Mouse (Mus musculus): Measurements from ENCODE around the gene Tmem18. TPM values are rescaled to one million over a fixed set of nuclear protein-coding genes. Genes with fewer than 3 reads are reported as not detected.

Tmem18 gene
- 10 to 100 TPM; 15.0 to 22.0 TPM for polyA plus RNA-seq (2017; shearing (Covaris generic))

- ATAC-seq, result peak; percentile 88
Measured at GRCm38 (mm10) chr12:30584356-30584740, at the start of gene Tmem18. Gene Tmem18 (plus strand): TSS chr12:30584426.

- no peak for ATAC-seq
Measured at GRCm38 (mm10) chr12:30557349-30557748, 26.9 kb upstream of the Tmem18 start.

GRCm38 (mm10) chr12:30561411-30561810 lies 22.8 kb upstream of the Tmem18 start:
- ATAC-seq, result no peak

- ATAC-seq, result no peak
Measured at GRCm38 (mm10) chr12:30572075-30572474, 12.2 kb upstream of the Tmem18 start.

- ATAC-seq, result no peak
Measured at GRCm38 (mm10) chr12:30575952-30576351, 8.3 kb upstream of the Tmem18 start.

GRCm38 (mm10) chr12:30578019-30578418 lies 6.2 kb upstream of the Tmem18 start:
- peak; percentile 92 for ATAC-seq

- ATAC-seq, result no peak
Measured at GRCm38 (mm10) chr12:30581277-30581676, 2.9 kb upstream of the Tmem18 start.

- ATAC-seq, result peak; percentile 8
Measured at GRCm38 (mm10) chr12:30583586-30584355, 455 bp upstream of the Tmem18 start.

GRCm38 (mm10) chr12:30584863-30585262 lies 637 bp downstream of the Tmem18 start:
- no peak for ATAC-seq

- no peak for ATAC-seq
Measured at GRCm38 (mm10) chr12:30591832-30592231, 7.6 kb downstream of the Tmem18 start.

GRCm38 (mm10) chr12:30596818-30597407 lies 12.7 kb downstream of the Tmem18 start:
- ATAC-seq, result peak; percentile 68

- peak; percentile 25 for ATAC-seq
Measured at GRCm38 (mm10) chr12:30598955-30599354, 14.7 kb downstream of the Tmem18 start.

- peak; percentile 77 for ATAC-seq
Measured at GRCm38 (mm10) chr12:30599474-30599873, 15.2 kb downstream of the Tmem18 start.

- ATAC-seq, result peak; percentile 28
Measured at GRCm38 (mm10) chr12:30599997-30600396, 15.8 kb downstream of the Tmem18 start.

- ATAC-seq, result no peak
Measured at GRCm38 (mm10) chr12:30604012-30604411, 19.8 kb downstream of the Tmem18 start.

GRCm38 (mm10) chr12:30604876-30605275 lies 20.6 kb downstream of the Tmem18 start:
- no peak for ATAC-seq

GRCm38 (mm10) chr12:30605941-30606340 lies 21.7 kb downstream of the Tmem18 start:
- no peak for ATAC-seq

GRCm38 (mm10) chr12:30606743-30607142 lies 22.5 kb downstream of the Tmem18 start:
- peak; percentile 74 for ATAC-seq

GRCm38 (mm10) chr12:30618425-30618824 lies 34.2 kb downstream of the Tmem18 start:
- no peak for ATAC-seq

- no peak for ATAC-seq
Measured at GRCm38 (mm10) chr12:30628466-30628865, 44.2 kb downstream of the Tmem18 start.

GRCm38 (mm10) chr12:30634534-30634933 lies 50.3 kb downstream of the Tmem18 start:
- ATAC-seq, result no peak
